Mouse (Mus musculus) thymus, adult 2 months (tissue): ENCODE results near the gene Rad51d. TPM values are rescaled to one million over a fixed set of nuclear protein-coding genes. Genes with fewer than 3 reads are reported as not detected.

ENCODE experiments used
- DNase-seq: peaks from one replicate; pipeline ENCODE4 v3.0.0; 2021
- H3K27ac ChIP-seq: fragments of 200-500 bp; 2 replicates; pipeline ENCODE4 v1.5.1; 2012; ENCODE audit warnings: low read length, control low read depth; ENCODE audit not compliant: control insufficient read depth, insufficient read depth
- H3K27me3 ChIP-seq: fragments of 200-500 bp; 2 replicates; pipeline ENCODE4 v1.6.1; 2012; ENCODE audit warnings: mild to moderate bottlenecking, low read length, moderate library complexity, mixed read lengths; ENCODE audit not compliant: control insufficient read depth, insufficient read depth
- H3K36me3 ChIP-seq: fragments of 200-500 bp; 2 replicates; pipeline ENCODE4 v1.6.1; 2012; ENCODE audit warnings: mild to moderate bottlenecking, low read length, moderate library complexity; ENCODE audit not compliant: control insufficient read depth, insufficient read depth
- H3K4me1 ChIP-seq: fragments of 200-500 bp; replicated peaks from 2 replicates; pipeline ENCODE4 v1.6.1; 2012; ENCODE audit warnings: low read length; ENCODE audit not compliant: control insufficient read depth, insufficient read depth
- H3K4me3 ChIP-seq: fragments of 200-500 bp; 2 replicates; pipeline ENCODE4 v1.5.1; 2012; ENCODE audit warnings: mild to moderate bottlenecking, low read length, control low read depth, moderate library complexity; ENCODE audit not compliant: control insufficient read depth, insufficient read depth
- CTCF ChIP-seq: fragments of 200-500 bp; IDR thresholded peaks from 2 replicates; pipeline ENCODE4 v1.5.1; 2012; ENCODE audit warnings: mild to moderate bottlenecking, control low read depth, low read length, moderate library complexity, borderline replicate concordance; ENCODE audit not compliant: control insufficient read depth, poor library complexity, insufficient read depth; ENCODE audit errors: extremely low read depth
- POLR2A ChIP-seq: fragments of 200-500 bp; IDR thresholded peaks from 2 replicates; pipeline ENCODE4 v1.6.1; 2012; ENCODE audit warnings: mild to moderate bottlenecking, low read length, control low read depth, moderate library complexity; ENCODE audit not compliant: control insufficient read depth, poor library complexity, insufficient read depth; ENCODE audit errors: extremely low read depth
- whole genome bisulfite sequencing: fragments of 180-500 bp; shearing (Covaris S2); methylation state at CpG from one replicate; pipeline ENCODE4 v1.1.7; 2018; 5-methylcytosine and 5-hydroxymethylcytosine counted together
- polyA plus RNA-seq: library from polyadenylated mRNA; depleted of rRNA; stranded (reverse); fragments of >200 nt; gene quantifications from 2 replicates; pipeline ENCODE4 v1.2.3, GENCODE M21; 2012

Gene Rad51d
- polyA plus RNA-seq, 1 experiment, result 22.6 TPM

DNA sequence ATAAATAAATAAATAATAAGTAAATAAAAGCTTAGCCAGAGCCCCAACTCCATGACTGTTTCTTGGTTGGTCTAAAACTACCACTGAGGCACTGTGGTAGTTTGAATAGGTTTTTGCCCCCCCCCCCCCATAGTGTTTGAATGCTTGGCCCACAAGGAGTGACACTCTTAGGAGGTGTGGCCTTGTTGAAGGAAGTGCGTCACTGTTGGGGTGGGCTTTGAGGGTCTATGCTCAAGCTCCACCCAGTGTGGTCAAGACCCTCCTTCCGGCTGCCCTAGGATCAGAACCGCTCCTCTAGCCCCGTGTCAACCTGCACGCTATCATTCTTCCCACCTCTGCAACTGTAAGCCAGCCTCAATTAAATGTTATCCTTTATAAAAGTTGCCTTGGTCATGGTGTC, 14.8 kb downstream of the Rad51d start:
- H3K27me3 ChIP-seq, result no peaks in the 10 kb centered on the region
- TF ChIP-seq CTCF, result no peak
- TF ChIP-seq POLR2A, result no peak
- WGBS, result 96% methylated on average over 5 of the region's 5 CpGs
- 0 out of 2 replicates have a peak, but pooled peaks cover 7% of the 10 kb centered on the region for H3K36me3 ChIP-seq
- H3K27ac ChIP-seq, result no peak overlapping the region
- no peak for DNase-seq
- no peak overlapping the region for H3K4me3 ChIP-seq
- H3K4me1 ChIP-seq, result no peaks in the 10 kb centered on the region

DNA sequence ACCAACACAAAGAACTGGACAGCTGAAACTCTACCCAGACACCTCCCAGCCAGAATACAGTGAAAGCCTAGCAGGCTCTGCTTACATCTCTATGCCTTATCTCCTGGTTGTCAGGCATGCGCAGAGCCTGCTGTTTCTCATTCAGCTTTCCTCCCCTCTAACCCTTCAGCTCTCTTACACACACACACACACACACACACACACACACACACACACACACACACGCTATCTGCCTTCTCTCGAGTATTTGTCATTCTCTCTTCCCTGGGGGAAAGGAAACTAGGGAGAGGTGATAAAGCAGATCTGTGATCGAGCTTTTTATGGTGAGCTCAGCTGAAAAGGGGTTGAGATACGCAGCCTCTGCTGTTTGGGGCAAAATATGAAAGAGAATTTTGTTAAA, 15.5 kb downstream of the Rad51d start:
- 93% methylated on average over 5 of the region's 5 CpGs for WGBS
- no peak overlapping the region for H3K27ac ChIP-seq
- no peaks in the 10 kb centered on the region for H3K27me3 ChIP-seq
- 0 out of 2 replicates have a peak, but pooled peaks cover 7% of the 10 kb centered on the region for H3K36me3 ChIP-seq
- H3K4me1 ChIP-seq, result peaks cover 6% of the 10 kb centered on the region
- TF ChIP-seq POLR2A (no peak), CTCF (no peak)
- DNase-seq, result no peak
- no peak overlapping the region for H3K4me3 ChIP-seq

DNA sequence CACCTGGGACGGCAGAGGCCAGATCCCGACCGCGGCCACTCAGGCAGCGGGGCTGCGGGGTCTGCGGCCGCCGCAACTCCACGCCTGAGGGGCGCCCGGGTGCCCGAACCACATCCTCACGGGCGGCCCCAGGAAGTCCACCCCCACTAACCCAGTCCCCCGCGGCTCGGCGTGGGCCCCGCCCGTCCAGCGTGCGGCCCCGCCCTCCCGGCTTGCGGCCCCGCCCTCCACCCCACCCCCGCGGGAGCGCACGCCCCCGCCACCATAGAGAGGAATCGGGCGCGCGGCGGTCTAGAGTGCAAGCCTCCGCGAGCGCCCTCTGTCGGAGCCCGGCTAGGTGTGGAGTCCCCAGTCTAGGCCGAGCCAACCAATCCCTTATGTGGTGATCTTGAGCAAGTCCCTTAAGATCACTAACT, 19.4 kb downstream of the Rad51d start, which contains the start of gene Rffl:
Rffl (minus strand) TSS at position 180 of the 416 bp plus-strand sequence.
- H3K4me3 ChIP-seq, result peak within 1 kb of the TSS; percentile 83
- H3K4me1 ChIP-seq, result peaks cover 7% of the 10 kb centered on the region
- WGBS, result under 1% methylated on average over 43 of the region's 43 CpGs
- H3K27me3 ChIP-seq, result no peaks in the 10 kb centered on the region
- no peaks in the 10 kb centered on the region for H3K36me3 ChIP-seq
- TF ChIP-seq POLR2A (no peak), CTCF (peak; percentile 89)
- no peak within 1 kb of the TSS for H3K27ac ChIP-seq
- DNase-seq, result peak; percentile 92

DNA sequence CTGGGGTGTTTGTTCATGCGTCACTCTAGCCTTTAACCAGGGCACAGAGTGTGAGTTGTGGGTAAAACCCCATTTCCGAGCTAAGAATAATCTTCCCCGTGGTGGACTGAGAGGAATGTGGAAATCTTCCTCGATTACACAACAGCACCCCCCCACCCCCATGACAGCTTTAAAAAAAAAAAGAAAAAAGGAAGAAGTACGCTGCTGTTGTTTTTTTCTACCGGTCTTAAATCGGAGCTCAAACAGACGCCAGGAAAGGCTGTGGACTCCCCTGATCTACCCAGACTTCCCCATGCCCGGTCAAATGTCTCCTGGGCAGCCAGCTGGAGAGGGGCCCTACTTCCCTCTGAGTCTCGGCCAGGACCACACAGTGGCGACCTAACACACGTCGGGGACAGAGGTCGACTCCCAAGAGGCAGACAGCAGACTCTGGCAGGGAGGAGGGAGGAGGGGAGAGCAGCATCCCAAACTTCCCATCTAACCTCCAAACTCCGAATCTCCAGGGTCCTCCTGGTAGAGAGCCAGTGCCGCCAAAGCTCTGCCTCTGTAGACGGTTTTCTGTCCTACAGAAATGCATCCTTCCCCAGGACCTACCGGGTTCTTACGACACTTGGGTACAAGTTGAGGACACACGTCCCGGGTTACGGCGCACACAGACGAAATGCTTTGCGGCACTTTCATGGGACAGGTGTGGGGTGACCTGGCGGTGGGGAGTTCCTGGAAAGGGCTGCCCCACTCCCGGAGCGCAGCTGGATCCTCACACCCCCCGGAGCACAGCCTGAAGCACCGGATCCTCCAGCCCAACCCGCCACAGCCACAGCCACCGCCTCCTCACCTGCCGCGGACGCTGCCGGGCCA, 20.0 kb downstream of the Rad51d start:
- Histone ChIP-seq H3K4me3 (peak overlapping the region; percentile 83), H3K4me1 (peaks cover 7% of the 10 kb centered on the region), H3K27me3 (no peaks in the 10 kb centered on the region), H3K27ac (peak overlapping the region; percentile 34; the same call in 1 of the 2 replicates), H3K36me3 (no peaks in the 10 kb centered on the region)
- TF ChIP-seq POLR2A, result no peak
- no peak for TF ChIP-seq CTCF
- 1% methylated on average over 36 of the region's 36 CpGs for WGBS
- DNase-seq, result peak; percentile 17

DNA sequence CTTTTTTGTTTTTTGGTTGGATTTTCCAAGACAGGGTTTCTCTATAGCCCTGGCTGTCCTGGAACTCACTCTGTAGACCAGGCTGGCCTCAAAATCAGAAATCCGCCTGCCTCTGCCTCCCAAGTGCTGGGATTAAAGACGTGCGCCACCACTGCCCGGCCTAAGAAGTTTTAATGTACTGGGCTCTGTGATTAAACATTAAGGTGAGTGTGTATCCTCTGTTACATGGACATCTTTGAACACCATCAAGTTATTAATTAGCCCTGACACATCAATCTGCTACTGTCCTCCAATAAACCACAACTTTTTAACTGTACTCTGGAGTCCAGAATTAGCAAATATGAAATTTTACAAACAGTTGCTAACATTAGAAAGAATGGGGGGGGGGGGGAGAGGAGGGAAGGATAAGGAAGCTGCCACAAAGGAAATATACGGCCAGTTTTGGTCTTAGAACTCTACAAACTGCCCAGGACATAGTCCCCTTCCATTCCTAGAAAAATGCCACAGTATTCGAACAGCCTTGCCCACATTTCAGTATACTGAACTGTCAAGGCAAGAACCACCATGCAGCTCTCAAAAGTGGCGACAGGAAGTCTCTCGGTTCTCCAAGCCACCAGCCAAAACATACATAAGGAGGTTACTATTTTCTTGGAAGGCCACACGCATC, 20.8 kb downstream of the Rad51d start:
- no peak for DNase-seq
- TF ChIP-seq POLR2A (no peak), CTCF (no peak)
- peaks cover 7% of the 10 kb centered on the region for H3K4me1 ChIP-seq
- H3K4me3 ChIP-seq, result no peak overlapping the region; the same call in 1 of the 2 replicates
- 47% methylated on average over 9 of the region's 9 CpGs for WGBS
- H3K27ac ChIP-seq, result peak overlapping the region; percentile 34; the same call in 1 of the 2 replicates
- no peaks in the 10 kb centered on the region for H3K27me3 ChIP-seq
- H3K36me3 ChIP-seq, result no peaks in the 10 kb centered on the region

DNA sequence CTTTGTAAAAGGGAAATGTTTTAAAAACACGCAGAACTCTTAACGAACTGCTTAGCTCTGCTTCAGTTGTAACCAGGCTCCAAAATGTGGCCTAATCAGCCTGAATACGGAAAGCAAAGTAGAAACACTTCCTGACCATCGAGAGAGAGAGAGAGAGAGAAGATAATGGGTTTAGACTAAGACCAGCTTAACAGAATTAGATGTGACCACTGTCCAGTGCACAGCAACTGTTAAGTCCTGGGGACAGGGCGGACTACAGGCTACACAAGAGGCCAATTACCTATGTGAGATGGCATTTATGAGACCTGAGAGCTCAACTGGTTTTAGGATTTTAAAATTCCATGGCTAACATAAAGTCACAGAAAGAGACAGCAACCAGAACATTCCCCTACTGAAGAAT, 22.5 kb downstream of the Rad51d start:
- TF ChIP-seq CTCF (no peak), POLR2A (no peak)
- Histone ChIP-seq H3K4me1 (peaks cover 7% of the 10 kb centered on the region), H3K36me3 (no peaks in the 10 kb centered on the region), H3K27ac (no peak overlapping the region), H3K27me3 (no peaks in the 10 kb centered on the region), H3K4me3 (no peak overlapping the region)
- no peak for DNase-seq
- 77% methylated on average over 5 of the region's 5 CpGs for WGBS
